Mouse (Mus musculus): ENCODE results near the gene Stat5a.
A peak's percentile ranks its signal among the peaks of the same experiment; 100 is the strongest.

The Stat5a gene

GRCm38 (mm10) chr11:100896078-100896477, 36.9 kb downstream of the Stat5a start:
- no peak for DNase-seq (ENCODE audit: low spot score)

GRCm38 (mm10) chr11:100897294-100898231, 38.4 kb downstream of the Stat5a start:
- DNase-seq (ENCODE audit: low spot score): no peak

- DNase-seq (ENCODE audit: low spot score): no peak
Observed at GRCm38 (mm10) chr11:100898441-100899199, 39.5 kb downstream of the Stat5a start.

- no peak for DNase-seq (ENCODE audit: low spot score)
Observed at GRCm38 (mm10) chr11:100904580-100905351, 45.6 kb downstream of the Stat5a start.

- DNase-seq (ENCODE audit: low spot score): no peak
Observed at GRCm38 (mm10) chr11:100905929-100906328, 46.8 kb downstream of the Stat5a start.

GRCm38 (mm10) chr11:100906885-100907284, 47.7 kb downstream of the Stat5a start:
- no peak for DNase-seq (ENCODE audit: low spot score)

GRCm38 (mm10) chr11:100908112-100908511, 49.0 kb downstream of the Stat5a start:
- no peak for DNase-seq (ENCODE audit: low spot score)

GRCm38 (mm10) chr11:100908567-100908966, 49.4 kb downstream of the Stat5a start:
- no peak for DNase-seq (ENCODE audit: low spot score)

GRCm38 (mm10) chr11:100912401-100913155, 53.4 kb downstream of the Stat5a start:
- DNase-seq (ENCODE audit: low spot score): no peak

GRCm38 (mm10) chr11:100914415-100914814, 55.3 kb downstream of the Stat5a start:
- DNase-seq (ENCODE audit: low spot score): no peak

- no peak for DNase-seq (ENCODE audit: low spot score)
Observed at GRCm38 (mm10) chr11:100915063-100915462, 55.9 kb downstream of the Stat5a start.

GRCm38 (mm10) chr11:100916432-100916971, 57.4 kb downstream of the Stat5a start:
- DNase-seq (ENCODE audit: low spot score): no peak

GRCm38 (mm10) chr11:100918007-100918406, 58.9 kb downstream of the Stat5a start:
- no peak for DNase-seq (ENCODE audit: low spot score)

- DNase-seq (ENCODE audit: low spot score): no peak
Observed at GRCm38 (mm10) chr11:100920887-100921624, 61.9 kb downstream of the Stat5a start.

- DNase-seq (ENCODE audit: low spot score): no peak
Observed at GRCm38 (mm10) chr11:100924386-100924919, 65.3 kb downstream of the Stat5a start.

- no peak for DNase-seq (ENCODE audit: low spot score)
Observed at GRCm38 (mm10) chr11:100927386-100927785, 68.2 kb downstream of the Stat5a start.

GRCm38 (mm10) chr11:100930611-100931010, 71.5 kb downstream of the Stat5a start:
- no peak for DNase-seq (ENCODE audit: low spot score)

GRCm38 (mm10) chr11:100931254-100931921, 72.2 kb downstream of the Stat5a start:
- DNase-seq (ENCODE audit: low spot score): peak; percentile 44
